Mouse (Mus musculus): ENCODE data around the gene Arhgap24. TPM values are rescaled to one million over a fixed set of nuclear protein-coding genes. Genes with fewer than 3 reads are reported as not detected.
A peak's percentile ranks its signal among the peaks of the same experiment; 100 is the strongest.

Arhgap24 gene
- total RNA-seq, 2 experiments from 2014 or later: 14.1 to 25.2 TPM

GRCm38 (mm10) chr5:102774500-102774899 lies 293.3 kb downstream of the Arhgap24 start:
- no peak for TF ChIP-seq CTCF (IDR thresholded peaks at IDR 0.05)
- intact Hi-C loops (cut with DNase I): no loop called here
- Histone ChIP-seq H3K4me3 (no peak overlapping the region), H3K27ac (no peak overlapping the region)
- no peak for DNase-seq

DNA sequence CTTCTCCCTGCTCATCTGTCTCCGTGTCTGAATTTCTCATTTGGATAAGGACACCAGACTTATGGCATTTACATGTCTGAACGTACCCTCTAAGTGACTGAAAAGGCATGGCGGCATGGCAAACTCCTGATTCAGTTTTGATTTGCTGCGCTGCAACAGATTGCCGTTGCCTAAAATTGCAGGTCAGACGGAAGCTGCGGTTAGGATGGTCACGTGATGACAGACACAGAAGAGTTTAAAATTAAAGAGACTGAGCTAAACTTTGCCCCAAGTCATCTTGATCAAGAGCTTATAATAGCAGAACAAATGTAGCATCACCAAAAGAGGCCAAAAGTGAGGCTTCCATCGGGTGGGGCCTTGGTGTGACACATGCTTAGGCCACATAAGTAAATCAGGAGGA lies 296.1 kb downstream of the Arhgap24 start:
- no peak overlapping the region for H3K4me3 ChIP-seq
- H3K27ac ChIP-seq: peak overlapping the region; percentile 17; the same call in 1 of the 2 replicates
- intact Hi-C loops (cut with DNase I): no loop called here
- TF ChIP-seq CTCF (IDR thresholded peaks at IDR 0.05): no peak
- DNase-seq: no peak

DNA sequence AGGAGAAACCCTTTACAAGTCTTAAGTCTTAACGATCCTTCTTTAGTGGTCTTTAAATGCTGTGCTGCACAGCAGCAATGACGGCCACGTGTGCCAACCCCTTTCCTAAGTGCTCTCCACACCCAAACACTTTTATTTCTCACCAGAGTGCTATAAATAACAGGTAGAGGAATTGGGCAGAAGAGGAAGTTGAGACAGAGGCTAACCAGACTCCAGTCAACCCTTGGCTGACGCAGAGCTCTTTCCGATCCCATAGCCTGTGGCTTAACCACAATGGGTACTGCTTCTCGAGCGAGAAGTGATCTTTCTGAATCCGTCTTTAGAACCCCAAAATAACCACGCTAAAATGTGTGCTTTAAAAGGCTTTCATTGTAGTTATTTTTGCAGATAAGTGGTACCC lies 296.7 kb downstream of the Arhgap24 start:
- intact Hi-C loops (cut with DNase I): no loop called here
- Histone ChIP-seq H3K27ac (peak overlapping the region; percentile 17), H3K4me3 (peak overlapping the region; percentile 27)
- TF ChIP-seq CTCF (IDR thresholded peaks at IDR 0.05): no peak
- DNase-seq: no peak

GRCm38 (mm10) chr5:102778253-102778652 lies 297.1 kb downstream of the Arhgap24 start:
- Histone ChIP-seq H3K4me3 (peak overlapping the region; percentile 27), H3K27ac (peak overlapping the region; percentile 17)
- no peak for TF ChIP-seq CTCF (IDR thresholded peaks at IDR 0.05)
- no peak for DNase-seq
- intact Hi-C loops (cut with DNase I): no loop called here

DNA sequence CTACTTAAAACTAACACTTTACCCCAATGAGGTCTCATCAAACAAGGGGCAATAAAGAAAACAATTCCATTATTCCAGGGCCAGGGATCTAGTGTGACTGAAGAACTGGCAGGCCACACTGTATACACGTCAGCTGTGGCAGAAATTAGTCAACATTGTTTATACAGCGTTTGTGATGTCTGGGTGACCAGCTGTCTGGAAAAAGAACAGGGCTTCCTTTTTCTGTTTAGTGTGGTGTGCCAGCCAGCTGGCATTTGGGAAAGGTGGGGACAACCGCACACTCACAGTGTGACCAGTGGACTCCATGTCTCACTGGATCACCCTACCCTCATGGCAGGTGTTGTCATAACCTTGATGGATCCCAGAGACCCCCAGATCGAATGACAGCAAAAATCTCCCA lies 302.4 kb downstream of the Arhgap24 start:
- peak overlapping the region; percentile 70 for H3K27ac ChIP-seq
- no peak for TF ChIP-seq CTCF (IDR thresholded peaks at IDR 0.05)
- H3K4me3 ChIP-seq: no peak overlapping the region
- intact Hi-C loops (cut with DNase I): no loop called here
- peak; percentile 51 for DNase-seq

GRCm38 (mm10) chr5:102786123-102786522 lies 304.9 kb downstream of the Arhgap24 start:
- DNase-seq: no peak
- H3K4me3 ChIP-seq: no peak overlapping the region
- intact Hi-C loops (cut with DNase I): no loop called here
- TF ChIP-seq CTCF (IDR thresholded peaks at IDR 0.05): no peak
- H3K27ac ChIP-seq: no peak overlapping the region

GRCm38 (mm10) chr5:102788437-102788836 lies 307.2 kb downstream of the Arhgap24 start:
- TF ChIP-seq CTCF (IDR thresholded peaks at IDR 0.05): no peak
- Histone ChIP-seq H3K27ac (no peak overlapping the region), H3K4me3 (no peak overlapping the region)
- DNase-seq: no peak
- intact Hi-C loops (cut with DNase I): no loop called here

- no peak for TF ChIP-seq CTCF (IDR thresholded peaks at IDR 0.05)
- intact Hi-C loops (cut with DNase I): no loop called here
- no peak overlapping the region for H3K4me3 ChIP-seq
- no peak for DNase-seq
- H3K27ac ChIP-seq: no peak overlapping the region
Observed at GRCm38 (mm10) chr5:102791273-102791672, 310.1 kb downstream of the Arhgap24 start.

DNA sequence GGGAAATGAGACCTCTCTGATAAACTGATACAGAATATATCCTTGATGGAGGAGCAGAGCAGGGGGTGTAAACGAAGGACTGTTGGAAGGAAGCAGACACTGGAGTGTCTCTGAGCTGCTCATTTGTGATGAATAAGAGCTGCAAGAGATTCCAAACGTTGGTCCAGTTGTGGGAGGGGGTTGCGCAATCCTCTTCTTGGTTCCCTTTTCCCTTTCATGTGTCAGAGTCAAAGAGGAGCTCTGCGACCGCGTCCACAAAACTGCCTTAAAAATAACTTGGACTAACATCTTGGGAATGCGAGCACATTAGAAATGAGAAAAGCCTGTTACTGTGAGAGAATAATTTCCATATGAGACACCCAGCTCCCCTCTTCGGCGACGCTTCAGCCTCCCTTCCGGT lies 312.3 kb downstream of the Arhgap24 start:
- peak overlapping the region; percentile 13; the same call in 1 of the 2 replicates for H3K4me3 ChIP-seq
- no peak for TF ChIP-seq CTCF (IDR thresholded peaks at IDR 0.05)
- intact Hi-C loops (cut with DNase I): no loop called here
- DNase-seq: peak; percentile 60
- H3K27ac ChIP-seq: peak overlapping the region; percentile 17

DNA sequence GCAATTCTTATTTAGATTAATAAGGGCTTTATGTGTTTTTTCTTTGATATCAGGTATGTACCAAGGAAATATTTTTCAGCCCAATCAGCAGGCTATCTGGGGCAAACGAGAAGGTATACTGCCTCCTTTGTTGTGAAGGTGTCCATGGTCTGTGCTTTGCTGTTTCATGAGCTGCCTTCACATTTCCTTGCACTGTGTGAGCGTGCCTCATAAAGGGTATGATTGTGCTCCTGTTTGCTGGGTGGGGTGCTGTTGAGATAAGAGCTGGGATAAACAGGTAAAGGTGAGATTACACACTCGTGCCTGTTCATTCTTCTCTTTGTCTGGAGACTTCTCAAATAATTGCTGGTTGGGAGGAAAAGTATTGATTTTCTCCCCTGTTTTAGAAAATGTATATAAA lies 320.3 kb downstream of the Arhgap24 start:
- H3K27ac ChIP-seq: no peak overlapping the region
- H3K4me3 ChIP-seq: no peak overlapping the region
- no peak for TF ChIP-seq CTCF (IDR thresholded peaks at IDR 0.05)
- intact Hi-C loops (cut with DNase I): no loop called here
- no peak for DNase-seq

GRCm38 (mm10) chr5:102802833-102803232 lies 321.6 kb downstream of the Arhgap24 start:
- H3K27ac ChIP-seq: no peak overlapping the region
- no peak for TF ChIP-seq CTCF (IDR thresholded peaks at IDR 0.05)

GRCm38 (mm10) chr5:102803675-102804074 lies 322.5 kb downstream of the Arhgap24 start:
- intact Hi-C loops (cut with DNase I): no loop called here
- H3K4me3 ChIP-seq: no peak overlapping the region
- no peak for TF ChIP-seq CTCF (IDR thresholded peaks at IDR 0.05)
- DNase-seq: no peak
- no peak overlapping the region for H3K27ac ChIP-seq

More at GRCm38 (mm10) chr5:102802833-102803232, 321.6 kb downstream of the Arhgap24 start:
- intact Hi-C loops (cut with DNase I): no loop called here
- no peak for DNase-seq
- H3K4me3 ChIP-seq: no peak overlapping the region

- no peak for TF ChIP-seq CTCF (IDR thresholded peaks at IDR 0.05)
- Histone ChIP-seq H3K27ac (no peak overlapping the region), H3K4me3 (no peak overlapping the region)
- intact Hi-C loops (cut with DNase I): no loop called here
- no peak for DNase-seq
Observed at GRCm38 (mm10) chr5:102807518-102807917, 326.3 kb downstream of the Arhgap24 start.

GRCm38 (mm10) chr5:102810366-102810957 lies 329.3 kb downstream of the Arhgap24 start:
- no peak overlapping the region for H3K27ac ChIP-seq
- no peak overlapping the region for H3K4me3 ChIP-seq
- DNase-seq: no peak
- intact Hi-C loops (cut with DNase I): no loop called here
- no peak for TF ChIP-seq CTCF (IDR thresholded peaks at IDR 0.05)
